Mouse (Mus musculus): ENCODE results near the gene Susd5.

DNA sequence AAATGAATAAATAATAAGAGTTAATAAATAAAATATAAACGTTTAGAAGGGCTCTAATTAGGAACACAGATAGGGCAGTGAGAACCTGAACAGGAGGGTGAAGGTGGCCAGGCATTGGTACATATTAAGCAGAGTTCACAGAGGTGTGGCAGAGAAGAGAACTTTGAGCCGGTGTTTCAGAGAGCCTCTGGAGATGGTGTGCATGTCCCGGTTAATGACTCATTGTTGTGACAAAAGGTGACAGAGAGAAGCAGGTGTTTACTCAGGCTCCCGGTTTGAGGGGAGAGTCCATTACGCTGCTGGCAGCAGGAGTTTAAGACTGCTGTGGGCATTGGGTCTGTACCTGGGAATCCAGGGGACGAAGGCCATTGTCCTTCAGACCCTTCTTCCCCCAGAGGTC, 12.4 kb downstream of the Susd5 start:
- TF ChIP-seq FLI1 (IDR thresholded peaks at IDR 0.05; ENCODE audit: low read length) (no peak), GATA1 (IDR thresholded peaks at IDR 0.05; ENCODE audit: borderline replicate concordance, low read length) (no peak)
